Mouse (Mus musculus): ENCODE measurements at regions not wholly inside any gene's neighbourhood (a gene's known extent, or its start where the extent isn't known, plus 50 kb on each side); places are given as distances from the start of the nearest gene placed in this dataset.

GRCm38 (mm10) chr4:31343312-31344248 is 620.3 kb upstream of the Map3k7 start:
- TF ChIP-seq CTCF (IDR thresholded peaks at IDR 0.05; ENCODE audit: low read depth): no peak
- no peak for TF ChIP-seq EP300 (IDR thresholded peaks at IDR 0.05; ENCODE audit: low read depth)
